8 mouse cellular contexts compared by ENCODE assay signal in the genomic region with DNA sequence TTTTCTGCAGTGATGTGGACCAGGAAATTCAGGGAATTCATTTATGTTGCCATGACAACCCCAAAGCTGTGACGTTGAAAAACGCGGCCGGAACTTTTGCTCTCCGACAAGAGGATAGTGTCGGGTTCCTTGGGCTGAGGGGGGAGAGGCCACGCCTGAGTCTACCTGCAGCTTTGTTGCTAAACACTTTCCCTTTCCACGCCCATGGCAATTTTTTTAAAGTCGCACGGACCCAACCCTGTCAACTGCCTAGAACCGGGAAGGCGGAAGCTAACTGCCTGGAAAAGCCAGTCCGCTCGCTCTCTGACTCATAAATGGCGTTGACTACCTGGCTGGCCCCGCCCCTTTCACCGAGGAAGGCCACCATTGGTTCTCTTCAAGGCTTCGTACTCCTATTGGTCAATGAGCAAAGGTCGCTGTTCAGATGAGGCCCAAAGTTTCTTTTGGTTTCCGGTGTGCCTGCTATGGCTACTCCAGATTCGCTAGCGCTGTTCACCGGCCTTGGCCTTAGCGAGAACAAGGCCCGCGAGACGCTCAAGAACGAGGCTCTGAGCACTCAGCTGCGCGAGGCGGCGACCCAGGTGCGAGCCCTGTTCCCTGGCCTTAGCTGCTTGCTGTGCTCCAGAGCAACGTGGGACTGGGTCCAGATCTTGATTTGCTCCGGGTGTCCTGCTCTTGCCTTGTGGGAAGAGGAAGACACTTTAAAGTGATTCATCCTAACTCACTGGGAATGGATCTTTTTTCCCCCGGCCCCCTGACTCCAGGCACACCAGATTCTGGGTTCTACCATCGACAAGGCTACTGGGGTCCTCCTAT. TPM values are rescaled to one million over a fixed set of nuclear protein-coding genes. Genes with fewer than 3 reads are reported as not detected.
DNase-seq lines count a peak whose midpoint lies in the region; ATAC-seq lines count a peak whose summit lies in the region.

A gene (plus strand): TSS at position 88 of the 816 bp plus-strand sequence.

- under 1% methylated on average over 37 of the region's 37 CpGs for WGBS in heart, embryonic 14.5 days
- under 1% methylated on average over 37 of the region's 37 CpGs for WGBS in liver, embryonic 13.5 days (ENCODE audit: insufficient replicate concordance)
- under 1% methylated on average over 37 of the region's 37 CpGs for whole genome bisulfite sequencing in stomach, embryonic 16.5 days

- H3K9ac ChIP-seq in heart, embryonic 14.5 days (ENCODE audit: low read length): peak within 1 kb of the TSS; percentile 79
- H3K9ac ChIP-seq in liver, embryonic 13.5 days: peak within 1 kb of the TSS; percentile 83
- peak within 1 kb of the TSS; percentile 85 for H3K9ac ChIP-seq in stomach, embryonic 16.5 days (ENCODE audit: low read length)

- H3K4me3 ChIP-seq in heart, embryonic 14.5 days (ENCODE audit: control insufficient read depth in 1 of 2, insufficient read depth in 1 of 2, low read depth in 1 of 2, low read length in 2 of 2): peak within 1 kb of the TSS; percentile 61 to 79
- H3K4me3 ChIP-seq in liver, embryonic 13.5 days (replicated peaks): peak within 1 kb of the TSS; percentile 80
- H3K4me3 ChIP-seq in stomach, embryonic 16.5 days (replicated peaks; ENCODE audit: low read length): peak within 1 kb of the TSS; percentile 74

- no peaks in the 10 kb centered on the region for H3K27me3 ChIP-seq in heart, embryonic 14.5 days (ENCODE audit: control insufficient read depth, insufficient read depth, low read length)
- no peaks in the 10 kb centered on the region for H3K27me3 ChIP-seq in liver, embryonic 13.5 days
- H3K27me3 ChIP-seq in stomach, embryonic 16.5 days (ENCODE audit: control insufficient read depth, insufficient read depth, low read length): no peaks in the 10 kb centered on the region

- DNase-seq in c-Kit-negative CD71-positive TER-119-positive erythroid progenitor cells, embryonic 14.5 days (ENCODE audit: low read depth, low spot score): peak; percentile 94
- peak; percentile 91 for DNase-seq in fibroblast of lung, adult 2 months (ENCODE audit: low read depth)
- DNase-seq in kidney, postnatal 14 days: peak; percentile 98
- peak; percentile 94 for DNase-seq in liver, embryonic 13.5 days
- DNase-seq in neural tube, embryonic 10.5 days (ENCODE audit: extremely low spot score, low spot score): peak; percentile 93

- peak within 1 kb of the TSS; percentile 82 for H3K4me2 ChIP-seq in heart, embryonic 14.5 days (ENCODE audit: low read length)
- H3K4me2 ChIP-seq in liver, embryonic 13.5 days: peak within 1 kb of the TSS; percentile 79
- peak within 1 kb of the TSS; percentile 88 for H3K4me2 ChIP-seq in stomach, embryonic 16.5 days (ENCODE audit: low read depth, low read length)

- no peaks in the 10 kb centered on the region for H3K9me3 ChIP-seq in heart, embryonic 14.5 days (ENCODE audit: control insufficient read depth, low read length)
- H3K9me3 ChIP-seq in liver, embryonic 13.5 days (replicated peaks): no peaks in the 10 kb centered on the region
- no peaks in the 10 kb centered on the region for H3K9me3 ChIP-seq in stomach, embryonic 16.5 days (replicated peaks; ENCODE audit: control insufficient read depth, low read length)

- H3K36me3 ChIP-seq in heart, embryonic 14.5 days (ENCODE audit: control insufficient read depth, insufficient read depth, low read length): peaks cover 46% of the 10 kb centered on the region
- peaks cover 46% of the 10 kb centered on the region for H3K36me3 ChIP-seq in liver, embryonic 13.5 days
- H3K36me3 ChIP-seq in stomach, embryonic 16.5 days (ENCODE audit: control insufficient read depth, insufficient read depth, low read length): 0 out of 2 replicates have a peak, but pooled peaks cover 7% of the 10 kb centered on the region

- peak within 1 kb of the TSS; percentile 68 to 75 for H3K27ac ChIP-seq in heart, embryonic 14.5 days (replicated peaks in 1 of 2; ENCODE audit: control insufficient read depth in 1 of 2, insufficient read depth in 1 of 2, low read depth in 2 of 2, low read length in 2 of 2)
- peak within 1 kb of the TSS; percentile 85 for H3K27ac ChIP-seq in liver, embryonic 13.5 days
- H3K27ac ChIP-seq in stomach, embryonic 16.5 days (ENCODE audit: low read length): peak within 1 kb of the TSS; percentile 87

- H3K4me1 ChIP-seq in heart, embryonic 14.5 days (ENCODE audit: control insufficient read depth in 2 of 2, insufficient read depth in 2 of 2, low read length in 2 of 2): peaks cover 6 to 10% of the 10 kb centered on the region in 2 experiments
- H3K4me1 ChIP-seq in liver, embryonic 13.5 days (replicated peaks): peaks cover 22% of the 10 kb centered on the region
- H3K4me1 ChIP-seq in stomach, embryonic 16.5 days (ENCODE audit: control insufficient read depth, insufficient read depth, low read length): peaks cover 7% of the 10 kb centered on the region; the same call in 1 of the 2 replicates

- ATAC-seq in CD4-positive, CD25-positive, alpha-beta regulatory T cell, adult 4 months: peak; percentile 100
- peak; percentile 91 for ATAC-seq in heart, embryonic 14.5 days (ENCODE audit: insufficient number of reproducible peaks, insufficient read depth, low FRiP score, low read depth)
- ATAC-seq in liver, embryonic 13.5 days (ENCODE audit: low read depth): peak; percentile 96
- peak; percentile 97 for ATAC-seq in stomach, embryonic 16.5 days (ENCODE audit: insufficient read depth, low FRiP score)

RNA-seq across cellular contexts. Expression of the gene that starts here (rescaled TPM):
- 100 to 1,000 TPM; 132 to 223 TPM for polyA plus RNA-seq in CD4-positive, CD25-positive, alpha-beta regulatory T cell, adult 4 months (2017; shearing (Covaris generic))
- polyA plus RNA-seq in heart, embryonic 14.5 days (2014; fragmentation: Nextera tagmentation; extraction: Ambion mirVana): 62.8 and 78.8 TPM in 2 replicates
- 63.1 and 66.1 TPM in 2 replicates for polyA plus RNA-seq in liver, embryonic 13.5 days (2015; fragmentation: Nextera tagmentation; extraction: Ambion mirVana)
- 106 and 127 TPM in 2 replicates for polyA plus RNA-seq in stomach, embryonic 16.5 days (2015; fragmentation: Nextera tagmentation; extraction: Ambion mirVana)

Comparison
In these comparisons a context has a peak if more than half of its experiments do, and no peak if none do; other contexts are left out.
1. Peak in every context shown above with its lines: DNase-seq, ATAC-seq, H3K4me3 ChIP-seq and H3K27ac ChIP-seq.